Mouse (Mus musculus): ENCODE results near the gene Vmn1r56.
"Not testable (repeated sequence)": the region's sequence is repeated elsewhere in the genome, so short reads cannot be mapped to it uniquely, and the experiment has no call there.

Vmn1r56 gene

GRCm38 (mm10) chr7:5196647-5197046 is at the start of gene Vmn1r56:
Gene Vmn1r56, minus strand, starts transcription at chr7:5196747.
- DNase-seq (ENCODE audit: low spot score): not testable (repeated sequence)

- DNase-seq (ENCODE audit: low spot score): not testable (repeated sequence)
Observed at GRCm38 (mm10) chr7:5218193-5218592, 21.6 kb upstream of the Vmn1r56 start, which contains the start of gene Vmn1r57. Gene Vmn1r57, plus strand, starts transcription at chr7:5218493.

GRCm38 (mm10) chr7:5149570-5149969 is 47.0 kb downstream of the Vmn1r56 start, which contains the start of gene Vmn1r55:
Gene Vmn1r55, minus strand, starts transcription at chr7:5149670.
- DNase-seq (ENCODE audit: low spot score): not testable (repeated sequence)

Measured in MN1 (cell line).